Mouse (Mus musculus) spleen, adult 2 months (tissue): ENCODE results near the gene Stat6.

Experiments used
- CTCF ChIP-seq: fragments of 200-500 bp; IDR thresholded peaks from 2 replicates; pipeline ENCODE4 v1.5.1; 2011; ENCODE audit warnings: mild to moderate bottlenecking, inconsistent platforms; ENCODE audit not compliant: insufficient read depth, insufficient read length, insufficient replicate concordance; ENCODE audit errors: extremely low read depth
- POLR2A ChIP-seq: fragments of 200-500 bp; IDR thresholded peaks from 2 replicates; pipeline ENCODE4 v1.6.1; 2011; ENCODE audit warnings: low read depth, low read length, inconsistent platforms

GRCm38 (mm10) chr10:127645791-127646190, 3.0 kb downstream of the Stat6 start:
- TF ChIP-seq CTCF (no peak), POLR2A (no peak)
